Mouse (Mus musculus) layer of hippocampus, postnatal 10 days (tissue): ENCODE data around the gene Pias4. TPM values are rescaled to one million over a fixed set of nuclear protein-coding genes. Genes with fewer than 3 reads are reported as not detected.
"Not testable (repeated sequence)": the region's sequence is repeated elsewhere in the genome, so short reads cannot be mapped to it uniquely, and the experiment has no call there.

Experiments used
- DNase-seq, 2 experiments: peaks; one replicate each; pipeline ENCODE4 v3.0.0; 2021; ENCODE audit warnings: low spot score in 2 of 2
- total RNA-seq, 2 experiments: library from RNA; stranded (reverse); gene quantifications; 2 replicates each; pipeline ENCODE4 v1.2.3; 2021

Pias4 gene
- total RNA-seq, 2 experiments from 2014 or later = 26.7 to 29.7 TPM

DNA sequence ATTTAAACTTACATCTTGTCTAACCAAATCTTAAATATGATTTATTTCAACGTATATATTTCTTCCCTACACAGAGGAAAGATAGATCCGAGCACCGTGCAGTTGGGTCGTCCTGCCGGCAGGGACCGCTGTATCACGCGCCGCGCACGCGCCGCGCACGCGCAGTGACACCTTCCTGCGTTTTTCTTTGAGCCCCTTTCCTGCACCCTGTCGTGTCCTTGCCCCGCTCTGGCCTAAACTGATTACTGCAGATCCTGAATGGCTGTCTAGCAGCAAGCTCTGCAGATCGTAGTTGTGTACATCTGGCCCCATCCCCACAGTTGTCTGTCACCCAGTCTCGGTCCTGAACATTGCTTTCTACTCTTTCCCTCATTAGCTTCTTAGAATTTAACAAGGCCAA lies 5.4 kb upstream of the Pias4 start:
- DNase-seq = peak; percentile 82 to 89

DNA sequence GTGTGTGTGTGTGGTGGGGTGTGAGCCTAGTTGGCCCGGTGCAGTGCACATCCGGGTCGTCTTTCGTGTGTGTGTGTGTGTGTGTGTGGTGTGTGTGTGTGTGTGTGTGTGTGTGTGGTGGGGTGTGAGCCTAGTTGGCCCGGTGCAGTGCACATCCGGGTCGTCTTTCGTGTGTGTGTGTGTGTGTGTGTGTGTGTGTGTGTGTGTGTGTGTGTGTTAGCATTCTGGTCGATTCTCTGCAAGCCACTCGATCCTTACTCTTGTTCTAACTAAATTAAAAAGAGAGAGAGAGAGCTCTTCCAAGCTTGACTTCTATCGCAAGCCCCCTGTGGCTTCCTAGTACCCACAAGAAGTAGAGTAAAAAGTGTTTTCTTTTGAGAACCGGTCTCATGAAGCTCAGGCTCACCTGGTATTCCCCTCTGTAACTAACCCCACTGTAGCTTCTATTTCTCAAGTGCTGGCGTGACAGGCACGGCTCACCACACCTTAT lies 1.7 kb upstream of the Pias4 start:
- DNase-seq = not testable (repeated sequence)

DNA sequence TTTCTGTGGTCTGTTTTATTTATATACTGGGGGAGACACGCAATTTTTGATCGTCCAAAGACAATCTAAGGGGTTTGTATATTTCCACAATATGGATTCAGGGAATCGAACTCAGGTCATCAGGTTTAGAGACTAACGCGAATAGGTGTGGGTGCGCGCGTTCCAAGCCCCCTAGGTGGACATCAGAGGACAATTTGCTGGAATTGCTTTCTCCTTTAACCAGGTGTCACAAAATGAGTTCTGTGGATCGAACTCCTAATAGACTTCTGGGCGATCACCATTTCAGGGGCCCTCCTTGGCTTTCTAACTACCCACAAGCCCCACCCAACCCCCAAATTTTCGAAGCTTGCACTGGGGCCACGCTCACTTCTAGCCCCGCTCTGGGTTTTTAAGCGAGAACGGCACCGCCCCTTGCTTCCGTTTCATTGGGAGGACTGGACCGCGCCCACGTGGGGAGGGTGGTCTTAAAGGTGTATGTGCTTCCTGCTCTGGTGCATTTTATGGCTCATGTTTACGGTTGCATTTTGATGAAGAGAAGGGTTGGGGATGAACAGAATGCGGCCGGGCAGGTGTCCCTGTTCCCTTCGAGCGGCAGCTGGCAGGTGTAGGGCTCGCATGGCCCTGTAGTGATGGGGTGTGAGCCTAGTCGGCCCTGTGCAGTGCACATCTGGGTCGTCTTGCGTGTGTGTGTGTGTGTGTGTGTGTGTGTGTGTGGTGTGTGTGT lies 960 bp upstream of the Pias4 start:
- DNase-seq = peak; percentile 73 to 82

DNA sequence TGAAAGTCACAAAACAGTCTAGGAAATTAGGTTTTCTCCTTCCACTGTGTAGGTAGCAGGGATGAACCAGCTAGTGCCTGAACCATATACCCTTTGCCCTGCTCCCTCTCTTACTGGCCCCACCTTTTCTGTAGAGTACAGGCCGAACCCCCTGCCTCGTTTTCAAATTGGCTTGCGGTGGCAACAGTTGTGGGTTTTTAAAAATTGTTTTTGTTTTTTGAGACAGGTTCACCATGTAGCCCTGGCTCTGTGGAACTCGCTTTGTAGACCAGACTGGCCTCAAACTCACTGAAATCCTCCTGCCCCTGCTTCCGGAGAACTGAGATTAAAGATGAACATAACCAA lies 336 bp upstream of the Pias4 start:
- DNase-seq = no peak

DNA sequence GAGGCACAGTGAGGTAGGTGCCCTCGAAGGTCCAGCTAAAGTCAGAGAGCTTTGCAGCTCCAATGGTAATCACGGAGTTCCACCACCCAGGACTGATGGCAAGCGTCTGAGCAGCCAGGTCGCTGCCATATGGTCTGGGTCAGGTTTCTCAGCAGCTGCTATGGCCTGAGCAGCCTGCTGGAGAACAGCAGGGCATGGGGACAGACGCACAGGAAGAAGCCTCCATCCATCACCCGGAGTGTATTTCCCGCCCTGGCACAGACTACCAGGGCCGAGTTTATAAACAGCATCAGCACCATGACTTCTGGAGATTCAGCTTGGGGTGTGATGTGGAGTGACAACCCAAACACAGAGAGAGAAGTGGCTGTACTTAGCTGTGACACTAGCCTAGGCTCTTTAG lies 2.6 kb downstream of the Pias4 start:
- DNase-seq = no peak

DNA sequence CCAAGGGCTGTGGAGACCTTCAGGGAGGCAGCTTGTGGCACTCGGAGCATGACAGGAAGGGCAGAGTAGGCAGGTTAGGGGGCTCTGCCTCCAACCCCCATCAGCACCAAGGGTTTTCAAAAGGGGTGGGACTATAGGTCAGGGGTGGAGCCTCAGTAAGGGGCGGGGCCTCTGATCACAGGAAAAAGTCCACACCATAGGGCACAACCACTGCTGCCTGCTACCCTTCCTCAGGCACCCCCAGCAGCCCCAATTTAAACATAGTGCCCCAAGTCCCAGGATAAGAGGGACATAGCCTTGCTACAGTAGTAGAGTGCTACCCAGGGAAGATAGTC lies 5.4 kb downstream of the Pias4 start:
- DNase-seq = no peak

DNA sequence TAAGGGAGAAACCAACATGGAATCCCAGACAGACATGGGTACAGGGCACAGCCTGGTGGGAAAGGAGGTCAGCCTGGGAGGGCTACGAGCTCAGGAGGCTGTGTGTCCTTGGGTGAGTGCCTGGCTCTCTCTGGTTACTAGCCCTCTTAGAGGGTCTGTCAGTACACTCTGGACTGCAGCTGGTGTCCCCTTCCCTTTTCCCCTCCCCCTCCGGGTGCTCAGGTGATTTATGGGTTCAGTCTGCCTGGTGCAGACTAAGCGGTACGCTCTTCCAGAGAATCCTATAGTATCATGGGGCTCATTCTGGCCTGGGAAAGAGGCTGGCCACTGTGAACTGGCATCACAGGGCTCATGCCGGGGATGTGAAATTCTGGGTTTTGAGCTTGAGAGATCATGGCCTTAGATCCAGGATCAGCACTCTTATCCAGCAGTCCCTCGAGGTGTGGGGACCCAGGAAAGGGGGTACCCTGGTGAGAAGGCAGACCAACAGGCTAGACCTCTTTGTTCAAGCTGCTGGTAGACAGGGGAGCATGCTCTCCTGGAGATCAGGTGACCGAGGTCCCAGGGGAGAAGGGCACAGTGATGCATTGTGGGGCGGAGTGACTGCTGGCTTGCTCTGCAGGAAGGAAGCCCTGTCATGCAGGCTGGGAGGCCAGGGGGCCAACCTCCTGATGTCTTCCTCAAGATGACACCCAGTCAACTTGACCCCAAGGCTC lies 6.0 kb downstream of the Pias4 start:
- DNase-seq = no peak

DNA sequence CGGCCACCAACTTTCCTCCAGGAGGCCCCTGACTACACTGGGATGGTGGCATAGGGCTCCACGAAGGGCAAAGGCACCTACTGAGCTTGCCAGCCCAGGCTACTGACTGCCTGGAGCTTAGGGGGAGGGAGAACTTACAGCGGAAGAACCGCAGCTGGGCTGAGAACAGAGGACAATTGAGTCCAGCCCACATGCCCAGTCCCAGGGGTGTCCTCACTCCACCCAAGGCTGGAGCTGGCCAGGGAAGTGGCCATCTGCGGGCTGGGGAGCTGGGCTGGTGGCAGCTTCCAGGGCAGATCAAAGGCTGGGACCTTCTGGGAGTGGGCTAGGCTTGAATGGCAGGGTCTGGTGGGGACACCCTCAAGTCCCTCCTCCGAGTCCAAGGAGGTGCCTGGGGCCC lies 13.0 kb downstream of the Pias4 start:
- no peak for DNase-seq

DNA sequence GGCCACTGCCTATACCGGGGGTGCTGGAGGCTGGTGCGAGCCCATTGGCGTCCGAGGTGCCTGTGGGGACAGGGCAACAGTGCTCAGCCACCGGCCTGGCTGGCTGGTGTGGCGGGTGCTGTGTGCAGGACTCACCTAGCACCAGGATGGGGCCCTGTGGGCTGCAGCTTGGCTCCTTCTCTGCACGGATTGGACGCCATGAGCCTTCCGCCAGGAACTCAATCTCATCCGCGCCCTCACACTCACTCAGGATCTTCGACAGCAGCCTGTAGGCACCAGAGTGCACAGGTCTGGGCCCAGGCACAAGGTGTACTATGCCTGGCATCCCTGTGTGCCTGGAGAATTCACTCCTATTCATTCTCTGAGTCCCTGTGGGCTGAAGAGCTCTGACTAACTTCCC lies 13.4 kb downstream of the Pias4 start:
- no peak for DNase-seq

DNA sequence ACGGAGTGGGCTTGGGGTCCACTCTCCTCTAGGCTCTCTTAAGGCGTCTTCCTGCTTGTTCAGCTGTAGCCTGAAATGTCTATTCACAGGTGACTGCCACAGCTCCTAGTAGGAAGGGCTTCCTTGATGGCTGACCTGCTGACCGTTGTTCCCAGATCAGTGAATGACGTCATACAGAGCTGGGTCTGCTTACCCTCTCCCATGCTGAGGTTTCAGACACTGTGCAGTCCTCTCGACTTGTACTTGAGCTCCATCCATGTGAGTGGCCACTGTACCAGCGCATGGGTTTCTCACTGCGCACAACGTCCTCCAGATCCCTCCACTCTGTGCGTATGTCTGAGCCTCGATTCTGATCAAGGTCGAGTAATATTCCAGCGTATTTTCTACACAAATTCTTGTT lies 15.1 kb downstream of the Pias4 start:
- DNase-seq = no peak

DNA sequence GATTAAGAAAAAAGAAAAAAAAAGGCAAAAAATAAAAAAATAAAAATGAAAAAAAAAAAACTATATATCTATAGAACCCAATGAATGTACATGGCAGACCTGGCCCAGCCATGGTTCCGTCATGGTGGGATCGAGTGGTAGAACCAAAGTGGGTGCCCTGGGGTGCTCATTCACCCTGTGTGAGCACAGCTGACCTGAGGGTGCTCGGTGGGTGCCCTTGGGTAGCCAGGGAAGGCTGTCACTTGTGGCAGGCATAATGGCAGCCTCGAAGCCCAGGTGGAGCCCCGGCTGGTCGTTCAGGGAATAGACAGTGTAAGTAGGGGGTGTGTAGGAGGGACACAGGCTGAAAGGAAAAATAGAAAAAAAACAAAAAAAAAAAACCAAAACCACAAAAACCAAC lies 16.5 kb downstream of the Pias4 start:
- no peak for DNase-seq

DNA sequence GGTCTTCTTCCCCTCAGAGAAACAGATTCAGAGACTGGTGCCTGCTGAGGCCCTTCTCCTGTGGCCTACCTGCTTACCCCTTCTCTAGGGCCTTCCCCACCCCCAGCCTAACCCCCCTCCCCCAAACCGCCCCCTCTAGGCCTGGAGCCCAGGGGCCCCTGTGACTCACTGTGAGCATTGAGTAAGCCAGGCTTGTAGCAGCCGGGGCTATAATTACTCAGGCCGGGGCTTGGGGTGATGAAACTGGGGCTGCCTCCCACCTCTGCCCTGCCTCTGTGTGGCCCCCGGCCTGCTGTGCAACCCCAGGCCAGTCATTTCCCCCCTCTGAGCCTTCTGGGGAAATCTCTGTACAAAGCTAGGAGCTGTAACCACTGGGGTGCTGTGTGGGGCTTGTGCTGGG lies 21.4 kb downstream of the Pias4 start:
- DNase-seq = no peak

DNA sequence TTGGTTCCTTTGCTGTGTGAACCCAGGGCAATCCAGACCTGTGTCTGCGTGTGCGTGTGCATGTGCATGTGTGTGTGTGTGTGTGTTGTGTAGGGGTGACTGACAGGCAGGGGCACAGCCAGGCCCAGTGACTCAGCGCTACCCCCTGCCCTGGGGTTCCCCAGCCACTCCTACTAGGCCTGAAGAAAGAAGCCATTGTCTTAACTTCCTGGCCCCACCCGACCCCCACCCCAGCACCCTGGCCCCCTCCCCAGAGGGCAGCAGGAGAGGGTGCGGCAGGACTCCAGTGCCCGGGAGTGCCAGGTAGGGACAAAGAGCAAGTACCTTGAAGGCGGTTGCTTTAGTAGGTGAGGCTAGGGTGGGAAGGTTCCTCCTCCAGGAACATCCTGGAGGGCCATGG lies 21.9 kb downstream of the Pias4 start:
- DNase-seq = no peak

DNA sequence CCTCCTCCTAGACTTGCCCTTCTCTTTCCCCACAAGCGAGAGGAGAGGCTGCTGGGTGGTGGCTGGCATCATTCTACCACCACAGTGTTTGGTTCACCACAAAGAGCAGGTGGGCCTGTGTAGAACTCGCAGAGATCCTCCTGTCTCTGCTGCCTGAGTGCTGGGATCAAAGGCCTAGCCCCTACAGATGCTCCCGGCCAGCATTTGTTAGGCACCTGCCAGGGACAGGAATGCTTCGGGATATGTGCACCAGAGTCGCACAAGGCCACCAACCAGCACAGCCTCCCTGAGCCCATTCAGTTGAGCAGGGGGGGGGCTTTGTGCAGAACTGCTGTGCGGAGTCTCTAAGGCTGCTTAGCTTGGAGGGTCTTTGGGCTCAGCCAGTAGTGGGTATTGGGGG lies 22.4 kb downstream of the Pias4 start:
- DNase-seq = no peak

DNA sequence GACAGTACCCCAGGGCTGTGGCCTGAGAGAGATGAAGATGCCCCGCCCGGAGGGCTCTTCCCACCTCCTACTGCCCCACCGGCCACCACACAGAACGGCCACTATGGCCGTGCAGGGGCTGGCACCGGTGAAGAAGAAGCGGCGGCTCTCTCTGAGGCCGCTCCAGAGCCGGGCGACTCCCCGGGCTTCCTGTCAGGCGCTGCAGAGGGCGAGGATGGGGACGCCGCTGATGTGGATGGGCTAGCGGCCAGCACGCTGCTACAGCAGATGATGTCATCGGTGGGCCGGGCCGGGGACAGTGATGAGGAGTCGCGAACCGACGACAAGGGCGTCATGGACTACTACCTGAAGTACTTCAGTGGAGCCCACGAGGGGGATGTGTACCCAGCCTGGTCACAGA lies 23.1 kb downstream of the Pias4 start:
- no peak for DNase-seq

DNA sequence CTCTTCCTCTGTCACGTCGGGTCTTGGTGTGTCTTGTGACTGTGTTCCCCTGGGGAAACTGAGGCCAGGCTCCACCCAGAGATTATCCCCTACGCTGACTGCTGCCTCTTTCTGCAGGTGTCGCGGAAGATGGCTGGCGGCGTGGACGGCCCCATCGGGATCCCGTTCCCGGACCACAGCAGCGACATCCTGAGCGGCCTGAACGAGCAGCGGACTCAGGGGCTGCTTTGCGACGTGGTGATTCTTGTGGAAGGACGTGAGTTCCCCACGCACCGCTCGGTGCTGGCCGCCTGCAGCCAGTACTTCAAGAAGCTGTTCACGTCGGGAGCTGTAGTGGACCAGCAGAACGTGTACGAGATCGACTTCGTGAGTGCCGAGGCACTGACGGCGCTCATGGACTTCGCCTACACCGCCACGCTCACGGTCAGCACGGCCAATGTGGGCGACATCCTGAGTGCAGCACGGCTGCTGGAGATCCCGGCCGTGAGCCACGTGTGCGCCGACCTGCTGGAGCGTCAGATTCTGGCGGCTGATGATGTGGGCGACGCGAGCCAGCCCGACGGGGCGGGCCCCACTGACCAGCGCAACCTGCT lies 23.8 kb downstream of the Pias4 start:
- DNase-seq = no peak

DNA sequence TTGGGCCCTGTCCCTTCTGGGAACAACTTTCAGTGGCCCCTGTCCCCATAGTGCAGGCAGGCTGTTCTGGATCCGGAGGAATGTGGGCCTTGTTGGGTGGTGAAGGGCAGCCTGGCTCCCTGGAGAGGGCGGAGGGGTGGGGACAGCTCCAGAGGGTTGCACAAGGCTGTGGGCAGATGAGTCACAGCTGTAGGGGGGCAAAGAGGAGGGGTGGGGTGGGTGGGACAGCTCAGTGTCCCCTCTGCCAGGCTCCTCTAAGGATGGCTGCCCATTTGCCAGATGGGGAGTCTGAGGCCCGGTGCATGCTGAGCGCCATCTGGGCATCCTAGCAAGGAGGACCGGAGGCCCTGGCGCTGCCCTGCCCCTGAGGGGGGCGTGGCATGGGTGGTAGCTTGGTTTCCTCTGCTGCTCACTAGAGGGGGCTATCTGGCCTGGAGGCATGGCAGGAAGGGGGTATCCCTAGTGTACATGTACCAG lies 24.5 kb downstream of the Pias4 start:
- peak in 1 of 2 experiments; percentile 28 for DNase-seq

DNA sequence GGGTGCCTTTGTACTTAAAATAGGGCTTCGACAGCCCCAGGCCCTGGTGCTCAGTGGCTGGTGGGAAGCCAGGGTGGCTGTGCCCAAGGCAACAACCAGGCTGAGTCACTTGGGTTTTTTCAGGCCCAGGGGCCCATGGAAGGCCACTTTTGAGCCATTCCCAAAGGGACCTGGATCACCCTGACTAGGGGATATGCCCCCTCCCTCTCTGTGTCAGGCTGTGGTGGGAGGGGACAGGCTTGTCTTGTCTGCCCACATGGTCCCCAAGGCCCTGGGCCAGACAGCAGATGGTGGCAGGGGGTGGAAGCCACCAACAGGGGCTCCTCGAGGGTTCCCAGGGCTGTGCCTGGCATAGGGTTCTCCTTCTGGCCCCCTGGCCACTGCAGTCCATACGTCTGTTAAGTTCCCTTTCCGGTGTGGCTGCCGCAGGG lies 25.2 kb downstream of the Pias4 start:
- peak in 1 of 2 experiments; percentile 49 for DNase-seq

DNA sequence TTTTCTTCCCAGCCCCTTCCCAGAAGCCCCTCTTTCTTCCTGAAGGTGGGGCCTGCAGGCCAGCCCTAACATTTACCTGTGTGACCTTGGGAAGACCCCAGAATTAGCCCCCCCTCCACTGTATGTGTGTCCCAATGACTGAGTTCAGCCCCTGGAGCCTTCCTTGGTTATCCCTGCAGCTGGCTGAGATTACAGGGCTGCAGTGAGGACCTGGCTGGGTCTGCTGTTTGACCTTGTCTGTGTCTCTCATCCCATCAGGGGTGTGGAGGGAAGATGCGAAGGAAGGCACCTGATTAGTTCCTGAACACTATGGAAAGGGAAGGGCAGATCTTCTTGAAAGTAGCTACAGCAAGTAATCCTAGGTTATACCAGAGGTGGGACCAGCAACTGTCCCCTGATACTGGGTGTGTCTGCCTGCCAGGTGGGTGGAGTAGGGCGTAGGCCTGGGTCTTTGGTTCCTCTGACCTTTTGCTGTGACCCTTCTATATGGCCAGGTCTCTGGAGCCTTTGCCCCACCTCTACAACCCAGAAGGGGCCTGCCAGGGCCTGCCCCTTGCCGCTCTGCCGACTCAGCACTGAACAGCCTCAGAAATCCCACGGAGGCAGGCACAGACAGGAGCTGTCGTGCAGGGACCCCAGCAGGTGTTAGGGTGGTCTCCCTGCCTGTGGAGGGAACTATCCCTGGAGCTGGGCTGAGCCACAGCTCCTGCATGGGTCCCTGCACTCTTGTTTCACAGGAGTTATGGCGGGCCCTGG lies 26.1 kb downstream of the Pias4 start:
- no peak for DNase-seq

DNA sequence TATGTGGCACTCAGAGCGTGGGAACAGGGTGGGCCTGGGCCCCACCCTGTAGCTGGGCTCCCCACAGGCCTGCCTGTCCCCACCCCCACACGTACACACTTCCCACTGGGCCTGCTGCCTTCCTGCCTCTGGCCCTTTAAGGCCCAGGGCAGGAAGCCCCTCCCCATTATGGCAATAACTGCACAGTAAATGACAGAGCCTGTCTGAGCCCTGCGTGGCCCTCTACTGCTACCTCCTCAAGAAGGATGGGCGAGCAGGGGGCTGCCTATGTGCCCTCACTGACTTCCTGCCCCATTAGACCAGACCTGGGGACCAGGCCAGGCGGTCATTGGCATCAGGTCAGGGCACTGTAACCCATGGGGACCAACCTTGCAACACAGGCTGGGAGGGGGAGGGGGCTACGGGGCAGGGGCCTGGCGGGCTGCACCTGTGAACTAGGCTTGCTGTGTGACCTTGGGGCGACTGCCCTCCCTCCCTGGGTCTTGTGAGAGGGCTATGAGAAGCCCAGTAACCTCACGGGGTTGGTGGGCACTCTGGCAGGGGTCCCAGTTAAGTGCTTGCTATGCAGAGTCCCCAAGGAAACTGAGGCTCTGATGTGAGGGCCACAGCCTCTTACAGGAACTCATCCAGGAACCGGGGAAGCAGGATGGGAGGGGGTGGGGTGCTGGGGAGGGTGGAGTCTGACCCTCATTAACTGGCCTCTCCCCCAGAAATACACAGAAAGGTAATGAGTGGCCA lies 26.8 kb downstream of the Pias4 start:
- DNase-seq = peak in 1 of 2 experiments; percentile 31

DNA sequence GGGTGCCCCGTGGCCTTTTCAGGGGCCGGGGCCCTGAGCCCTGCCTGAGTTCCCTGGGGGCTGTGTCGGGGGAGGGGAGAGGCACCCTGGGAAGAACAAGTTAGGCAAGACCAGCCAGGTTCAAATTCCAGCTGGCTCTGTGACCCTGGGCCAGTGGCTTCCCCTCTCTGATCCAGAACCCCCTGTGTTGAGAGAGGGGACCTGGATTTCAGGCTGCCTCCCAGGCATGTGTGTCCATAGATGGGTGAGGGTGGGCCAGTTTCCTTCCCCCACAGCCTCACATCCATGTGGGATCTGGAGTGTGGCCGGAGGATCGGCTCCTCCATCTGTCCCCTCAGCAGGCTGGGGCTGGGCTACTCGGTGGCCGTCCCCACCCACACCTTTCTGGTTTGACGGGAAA lies 27.7 kb downstream of the Pias4 start:
- DNase-seq = no peak
